Mouse (Mus musculus) hindbrain, embryonic 16.5 days (tissue): ENCODE results near the gene Copz1. TPM values are rescaled to one million over a fixed set of nuclear protein-coding genes. Genes with fewer than 3 reads are reported as not detected.
A peak's percentile ranks its signal among the peaks of the same experiment; 100 is the strongest.

Experiments used
- ATAC-seq: fragments of 200-750 bp; cut with Nextera tagmentation; 2 replicates; pipeline ENCODE4 v1.8.0; 2017; ENCODE audit warnings: moderate TSS enrichment, moderate library complexity
- H3K27ac ChIP-seq: fragments of 300-500 bp; sonication (generic); 2 replicates; pipeline ENCODE4 v1.5.1; 2014; ENCODE audit warnings: low read depth, mild to moderate bottlenecking, control low read depth, low read length, moderate library complexity
- H3K27me3 ChIP-seq: fragments of 300-500 bp; sonication (generic); replicated peaks from 2 replicates; pipeline ENCODE4 v1.6.1; 2014; ENCODE audit warnings: low read length; ENCODE audit not compliant: control insufficient read depth, insufficient read depth
- H3K36me3 ChIP-seq: fragments of 300-500 bp; sonication (generic); 2 replicates; pipeline ENCODE4 v1.6.1; 2014; ENCODE audit warnings: mild to moderate bottlenecking, low read length, moderate library complexity, mixed read lengths; ENCODE audit not compliant: control insufficient read depth, insufficient read depth
- H3K4me1 ChIP-seq: fragments of 300-500 bp; sonication (generic); 2 replicates; pipeline ENCODE4 v1.6.1; 2014; ENCODE audit warnings: low read depth, low read length; ENCODE audit not compliant: control insufficient read depth, insufficient read depth
- H3K4me2 ChIP-seq: fragments of 300-500 bp; sonication (generic); 2 replicates; pipeline ENCODE4 v1.6.1; 2014; ENCODE audit warnings: mild to moderate bottlenecking, low read length, control low read depth, moderate library complexity
- H3K4me3 ChIP-seq: fragments of 300-500 bp; sonication (generic); 2 replicates; pipeline ENCODE4 v1.5.1; 2014; ENCODE audit warnings: mild to moderate bottlenecking, low read length, control low read depth, moderate library complexity
- H3K9ac ChIP-seq: fragments of 300-500 bp; sonication (generic); 2 replicates; pipeline ENCODE4 v1.6.1; 2014; ENCODE audit warnings: low read depth, mild to moderate bottlenecking, control low read depth, low read length, moderate library complexity
- H3K9me3 ChIP-seq: fragments of 300-500 bp; sonication (generic); 2 replicates; pipeline ENCODE4 v1.6.1; 2014; ENCODE audit warnings: mild to moderate bottlenecking, low read length, moderate library complexity; ENCODE audit not compliant: control insufficient read depth
- WGBS: fragments of 180-500 bp; shearing (Covaris S2); extraction: QIAGEN DNeasy Blood & Tissue Kit; methylation state at CpG from one replicate; pipeline ENCODE4 v1.1.7; 2014; 5-methylcytosine and 5-hydroxymethylcytosine counted together
- polyA plus RNA-seq: library from polyadenylated mRNA; unstranded; fragments of >200 nt; fragmentation: Nextera tagmentation; extraction: Ambion mirVana; gene quantifications from 2 replicates; pipeline ENCODE4 v1.2.1, GENCODE M21; 2015

The Copz1 gene
- 207 and 209 TPM in 2 replicates for polyA plus RNA-seq

DNA sequence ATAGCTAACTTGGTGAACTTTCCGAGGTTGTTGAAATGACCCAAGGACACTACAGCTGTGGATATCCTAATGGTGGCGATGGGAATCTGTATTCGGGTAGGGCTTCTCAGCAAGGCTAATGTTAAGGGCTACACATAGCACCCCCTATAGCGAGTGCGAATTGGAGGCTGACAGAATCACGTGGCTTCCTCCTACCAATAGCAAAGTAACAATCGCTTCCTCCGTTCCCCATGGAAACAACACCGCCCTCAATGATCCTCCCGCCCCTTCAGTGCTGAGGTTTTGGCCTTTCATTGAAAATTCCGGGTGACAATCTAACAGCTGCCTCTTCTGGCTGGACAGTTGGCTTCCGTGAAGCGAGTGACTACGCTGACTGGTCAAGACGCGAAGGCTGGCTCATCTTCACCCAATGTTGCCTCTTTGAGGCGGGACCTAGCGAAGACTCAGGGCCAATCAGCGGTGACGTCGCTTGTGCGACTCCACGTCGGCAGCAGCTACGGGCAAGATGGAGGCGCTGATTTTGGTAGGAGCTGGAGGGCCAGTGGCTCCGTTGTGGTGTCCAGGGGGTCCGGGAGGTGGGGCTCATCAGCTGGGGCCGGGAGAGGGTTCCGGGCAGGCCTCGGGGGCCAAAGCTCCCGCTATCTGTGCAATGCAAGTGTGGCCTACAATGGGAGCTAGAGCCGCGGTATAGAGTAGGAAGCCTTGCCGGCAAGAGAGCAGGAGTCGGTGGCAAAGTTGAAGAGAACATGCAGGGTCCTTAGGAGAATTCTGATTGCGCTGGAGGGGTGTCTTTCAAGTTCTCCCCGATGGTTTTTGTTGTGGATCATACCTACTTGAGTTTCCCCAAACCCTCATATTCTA is at the start of gene Copz1:
Copz1 (plus strand) TSS at position 296 of the 861 bp plus-strand sequence.
- H3K9ac ChIP-seq = peak within 1 kb of the TSS; percentile 74
- H3K27me3 ChIP-seq = no peaks in the 10 kb centered on the region
- H3K4me3 ChIP-seq = peak within 1 kb of the TSS; percentile 58
- ATAC-seq = peak; percentile 100
- no peaks in the 10 kb centered on the region for H3K36me3 ChIP-seq
- WGBS = under 1% methylated on average over 38 of the region's 38 CpGs
- peak within 1 kb of the TSS; percentile 79 for H3K4me2 ChIP-seq
- peak within 1 kb of the TSS; percentile 54 for H3K27ac ChIP-seq
- no peaks in the 10 kb centered on the region for H3K9me3 ChIP-seq
- H3K4me1 ChIP-seq = peaks cover 14% of the 10 kb centered on the region

DNA sequence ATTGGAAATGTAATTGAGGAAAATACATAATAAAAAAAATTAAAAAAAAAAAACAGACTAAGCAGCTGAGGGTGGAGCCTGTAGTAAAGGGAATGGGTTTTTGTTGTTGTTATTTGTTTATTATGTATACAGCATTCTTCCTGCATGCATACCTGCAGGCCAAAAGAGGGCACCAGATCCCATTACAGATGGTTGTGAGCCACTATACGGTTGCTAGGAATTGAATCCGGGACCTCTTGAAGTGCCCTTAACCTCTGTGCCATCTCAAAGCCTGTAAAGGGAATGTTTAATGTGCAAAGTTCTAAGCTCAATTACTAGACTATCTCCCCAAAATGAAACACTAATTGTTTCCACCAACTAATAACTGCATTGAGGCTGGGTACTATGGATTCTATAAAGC is 48.4 kb upstream of the Copz1 start:
- H3K4me3 ChIP-seq = no peak overlapping the region
- ATAC-seq = no peak
- no peaks in the 10 kb centered on the region for H3K27me3 ChIP-seq
- H3K4me1 ChIP-seq = no peaks in the 10 kb centered on the region
- H3K4me2 ChIP-seq = no peak overlapping the region
- 82% methylated on average over 2 of the region's 2 CpGs for WGBS
- no peak overlapping the region for H3K27ac ChIP-seq
- H3K9me3 ChIP-seq = no peaks in the 10 kb centered on the region
- H3K9ac ChIP-seq = no peak overlapping the region
- no peaks in the 10 kb centered on the region for H3K36me3 ChIP-seq

DNA sequence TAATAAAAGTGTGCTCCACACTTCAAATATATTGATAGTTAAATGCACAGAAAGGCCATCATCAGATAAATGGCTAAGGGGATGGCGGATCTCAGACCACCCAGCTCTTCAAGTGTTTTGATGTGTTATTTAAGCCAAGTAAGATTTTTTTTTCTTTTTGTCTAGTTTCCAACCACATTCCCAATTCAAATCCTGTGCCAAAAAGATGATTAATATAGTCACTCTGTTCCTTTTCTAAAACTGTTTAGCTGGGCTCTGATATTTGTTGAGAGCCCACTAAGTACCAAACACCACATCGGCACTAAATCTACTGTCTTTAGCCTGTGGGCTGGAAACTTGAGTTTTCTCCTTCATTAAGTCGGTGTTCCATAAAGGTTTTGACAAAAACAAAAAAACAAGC is 45.5 kb upstream of the Copz1 start:
- Histone ChIP-seq H3K4me1 (no peaks in the 10 kb centered on the region), H3K27me3 (no peaks in the 10 kb centered on the region)
- 66% methylated on average over 3 of the region's 3 CpGs for WGBS

DNA sequence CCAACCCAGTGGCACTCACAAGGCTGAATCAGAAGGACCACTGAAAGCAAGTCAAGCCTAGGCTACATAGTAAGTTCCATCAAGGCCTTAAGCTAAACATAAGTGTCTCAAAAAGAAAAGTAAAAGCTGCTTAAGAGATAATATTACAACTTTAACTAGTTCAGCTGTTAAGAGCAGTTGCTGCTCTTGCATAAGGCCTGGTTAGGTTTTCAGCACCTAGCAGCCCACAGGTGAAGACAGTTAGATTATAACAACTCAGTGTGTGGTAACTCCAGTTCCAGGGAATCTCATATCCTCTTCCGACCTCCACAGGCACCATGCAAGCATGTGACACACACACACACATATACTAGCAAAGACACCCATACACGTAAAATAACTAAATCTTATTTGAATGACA is 44.9 kb upstream of the Copz1 start:
- H3K9me3 ChIP-seq = no peaks in the 10 kb centered on the region
- H3K36me3 ChIP-seq = no peaks in the 10 kb centered on the region
- H3K27me3 ChIP-seq = no peaks in the 10 kb centered on the region
- H3K4me1 ChIP-seq = no peaks in the 10 kb centered on the region
- H3K27ac ChIP-seq = no peak overlapping the region
- no peak overlapping the region for H3K4me3 ChIP-seq
- ATAC-seq = no peak
- H3K4me2 ChIP-seq = no peak overlapping the region
- WGBS = 76% methylated on average over 2 of the region's 2 CpGs
- no peak overlapping the region for H3K9ac ChIP-seq

More for the DNA sequence above, 45.5 kb upstream of the Copz1 start:
- H3K4me3 ChIP-seq = no peak overlapping the region
- no peaks in the 10 kb centered on the region for H3K36me3 ChIP-seq
- no peaks in the 10 kb centered on the region for H3K9me3 ChIP-seq
- H3K4me2 ChIP-seq = no peak overlapping the region
- no peak overlapping the region for H3K27ac ChIP-seq
- no peak for ATAC-seq
- no peak overlapping the region for H3K9ac ChIP-seq

DNA sequence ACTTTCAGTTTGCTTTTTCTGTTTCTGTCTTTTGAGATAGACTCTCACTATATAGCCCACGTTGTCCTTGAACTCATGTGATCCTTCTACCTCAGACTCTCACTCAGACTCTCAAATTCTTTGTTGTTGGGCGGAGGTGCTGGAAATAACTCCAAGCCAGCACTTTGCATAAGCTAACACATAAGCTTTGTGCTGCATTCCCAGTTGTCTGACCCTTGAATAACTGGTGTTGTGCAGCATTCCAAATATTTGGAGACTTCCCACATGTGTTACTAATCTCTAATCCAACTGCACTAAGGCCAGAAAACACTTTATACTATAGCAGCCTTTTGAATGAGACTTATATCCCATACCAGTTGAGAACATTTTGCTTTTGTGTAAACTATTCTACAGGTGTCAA is 43.6 kb upstream of the Copz1 start:
- 65% methylated on average over 2 of the region's 2 CpGs for WGBS
- Histone ChIP-seq H3K4me3 (no peak overlapping the region), H3K4me1 (no peaks in the 10 kb centered on the region), H3K4me2 (no peak overlapping the region), H3K27ac (no peak overlapping the region), H3K36me3 (no peaks in the 10 kb centered on the region), H3K9me3 (no peaks in the 10 kb centered on the region), H3K27me3 (no peaks in the 10 kb centered on the region), H3K9ac (no peak overlapping the region)
- ATAC-seq = no peak

DNA sequence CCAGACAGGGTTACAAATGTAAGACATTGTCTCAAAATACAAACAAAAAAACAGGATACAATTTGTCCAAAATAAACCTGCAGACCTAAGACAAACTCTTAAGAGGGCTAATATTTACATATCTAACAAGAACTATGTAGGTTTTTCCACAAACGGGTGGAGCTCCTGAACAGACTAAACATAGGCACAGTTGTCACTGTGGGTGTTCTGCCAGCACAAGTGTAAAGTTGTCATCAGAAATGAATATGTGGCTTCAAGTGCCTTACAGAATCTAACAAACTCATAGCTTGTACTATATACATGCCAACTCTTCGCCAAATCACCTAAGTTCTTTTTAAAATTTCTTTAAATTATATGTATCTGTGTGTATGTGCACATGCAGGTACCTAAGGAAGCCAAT is 39.4 kb upstream of the Copz1 start:
- H3K4me1 ChIP-seq = no peaks in the 10 kb centered on the region
- no peak overlapping the region for H3K27ac ChIP-seq
- 90% methylated on average over 2 of the region's 2 CpGs for WGBS
- no peaks in the 10 kb centered on the region for H3K27me3 ChIP-seq
- no peak overlapping the region for H3K4me3 ChIP-seq
- ATAC-seq = no peak
- H3K4me2 ChIP-seq = no peak overlapping the region
- 0 out of 2 replicates have a peak, but pooled peaks cover 2% of the 10 kb centered on the region for H3K36me3 ChIP-seq
- no peaks in the 10 kb centered on the region for H3K9me3 ChIP-seq
- no peak overlapping the region for H3K9ac ChIP-seq

DNA sequence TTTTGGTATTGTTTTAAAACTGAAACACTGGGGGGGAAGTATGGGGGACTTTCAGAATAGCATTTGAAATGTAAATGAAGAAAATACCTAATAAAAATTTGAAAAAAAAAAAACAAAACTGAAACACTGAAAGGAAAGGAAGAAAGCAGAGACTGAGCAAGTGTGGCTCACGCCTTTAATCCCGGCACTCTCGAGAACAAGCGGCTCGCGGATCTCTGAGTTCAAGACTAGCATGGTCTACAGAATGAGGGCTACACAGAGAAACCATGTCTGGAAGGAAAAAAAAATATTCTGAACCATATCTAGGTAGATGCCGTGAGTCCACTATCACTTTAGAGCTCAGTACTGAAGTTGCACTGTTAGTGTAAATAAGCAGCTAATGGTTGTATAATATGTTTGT is 35.2 kb upstream of the Copz1 start:
- 0 out of 2 replicates have a peak, but pooled peaks cover 2% of the 10 kb centered on the region for H3K36me3 ChIP-seq
- H3K4me1 ChIP-seq = peaks cover 11% of the 10 kb centered on the region
- no peak overlapping the region for H3K9ac ChIP-seq
- 94% methylated on average over 7 of the region's 7 CpGs for WGBS
- H3K27ac ChIP-seq = no peak overlapping the region
- no peak overlapping the region for H3K4me2 ChIP-seq
- ATAC-seq = no peak
- no peak overlapping the region for H3K4me3 ChIP-seq
- H3K9me3 ChIP-seq = no peaks in the 10 kb centered on the region
- no peaks in the 10 kb centered on the region for H3K27me3 ChIP-seq

DNA sequence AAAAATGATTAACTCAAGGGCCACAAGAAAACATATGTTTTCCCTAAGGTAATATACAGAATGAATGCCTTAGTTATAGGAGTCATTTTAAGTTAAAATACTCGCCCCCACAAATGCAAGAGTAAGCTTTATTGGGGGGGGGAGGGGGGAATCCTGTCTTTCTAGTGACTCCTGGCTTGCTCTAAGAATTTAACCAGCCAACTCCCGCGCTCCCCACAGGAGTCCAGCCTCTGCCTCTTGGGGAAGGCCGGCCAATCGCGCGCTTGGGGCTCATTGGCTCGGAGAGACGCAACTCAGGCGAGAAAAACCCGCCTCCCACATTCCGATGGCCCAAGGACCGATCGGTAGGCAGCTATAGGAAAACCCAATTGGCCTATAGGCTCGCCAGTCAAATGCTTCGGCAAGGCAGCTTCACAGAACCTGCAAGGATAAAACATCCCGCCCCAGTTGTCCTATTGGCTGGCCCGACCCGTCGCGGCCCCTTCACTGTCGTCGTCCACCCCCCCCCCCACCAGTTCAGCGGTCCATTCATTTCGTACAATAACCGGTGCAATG is 33.3 kb upstream of the Copz1 start:
- peak overlapping the region; percentile 60 for H3K9ac ChIP-seq
- peaks cover 14% of the 10 kb centered on the region for H3K36me3 ChIP-seq
- H3K4me2 ChIP-seq = peak overlapping the region; percentile 67
- no peaks in the 10 kb centered on the region for H3K27me3 ChIP-seq
- peaks cover 27% of the 10 kb centered on the region for H3K4me1 ChIP-seq
- 1% methylated on average over 26 of the region's 26 CpGs for WGBS
- H3K27ac ChIP-seq = peak overlapping the region; percentile 92
- H3K4me3 ChIP-seq = peak overlapping the region; percentile 72
- ATAC-seq = peak; percentile 91
- no peaks in the 10 kb centered on the region for H3K9me3 ChIP-seq

DNA sequence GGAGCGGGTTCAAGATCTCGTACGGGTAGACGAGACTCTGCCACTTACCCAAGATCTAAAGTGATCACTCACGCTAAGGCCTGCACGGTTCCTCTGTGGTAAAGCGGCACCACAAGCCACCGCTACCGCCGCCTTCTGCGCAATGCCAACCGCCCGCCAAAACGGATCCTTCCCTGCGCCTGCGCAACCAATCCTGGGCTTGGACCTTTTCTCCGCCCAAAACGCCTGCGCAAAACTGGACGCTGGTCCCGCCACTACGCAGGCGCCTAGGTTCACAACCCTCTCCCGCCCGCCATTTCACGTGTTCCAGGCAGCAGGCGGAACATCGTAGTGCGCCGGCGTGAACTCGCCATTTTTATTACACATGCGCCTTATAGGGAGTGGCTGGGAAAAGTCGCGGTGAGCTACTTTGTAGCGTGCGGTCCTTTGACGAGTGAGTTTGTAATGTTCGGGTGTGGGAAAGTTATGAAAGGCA is 32.8 kb upstream of the Copz1 start, which contains the start of gene Cbx5:
Cbx5 (minus strand) TSS at position 132 of the 475 bp plus-strand sequence.
- Histone ChIP-seq H3K27me3 (no peaks in the 10 kb centered on the region), H3K27ac (peak within 1 kb of the TSS; percentile 93), H3K9ac (peak within 1 kb of the TSS; percentile 76), H3K4me3 (peak within 1 kb of the TSS; percentile 72), H3K9me3 (no peaks in the 10 kb centered on the region), H3K4me1 (peaks cover 27% of the 10 kb centered on the region), H3K4me2 (peak within 1 kb of the TSS; percentile 67), H3K36me3 (peaks cover 14% of the 10 kb centered on the region)
- peak; percentile 93 for ATAC-seq
- WGBS = under 1% methylated on average over 39 of the region's 39 CpGs
